Mouse (Mus musculus): Measurements from ENCODE around the gene Sars.

GRCm38 (mm10) chr3:108400442-108400841 is 44.6 kb downstream of the Sars start:
- TF ChIP-seq CTCF (IDR thresholded peaks at IDR 0.05; ENCODE audit: control insufficient read depth, insufficient read depth, insufficient read length): no peak
- TF ChIP-seq FOSL1 (IDR thresholded peaks at IDR 0.05; ENCODE audit: insufficient read depth, low read length, poor library complexity, severe bottlenecking): no peak
- no peak for TF ChIP-seq USF1 (IDR thresholded peaks at IDR 0.05; ENCODE audit: low read depth)
- no peak for TF ChIP-seq MYOG (IDR thresholded peaks at IDR 0.05; ENCODE audit: control insufficient read depth, extremely low read depth, insufficient read length)
- TF ChIP-seq MYOD1 (IDR thresholded peaks at IDR 0.05; ENCODE audit: control insufficient read depth, insufficient read length, low read depth): no peak
- TF ChIP-seq MAX (IDR thresholded peaks at IDR 0.05): no peak

Data from C2C12 (cell line).